Mouse (Mus musculus) hematopoietic stem cell, adult 5-6 weeks (primary cell): Measurements from ENCODE around the gene Otub1. TPM values are rescaled to one million over a fixed set of nuclear protein-coding genes. Genes with fewer than 3 reads are reported as not detected.

Experiments used
- ATAC-seq, 2 experiments: fragments of 125-278 bp in 1 of 2; replicated peaks in 1 of 2; 2 replicates each; pipeline ENCODE4 v1.8.0; 2016 to 2017; ENCODE audit warnings: inconsistent platforms in 2 of 2, mild to moderate bottlenecking in 2 of 2, moderate number of reproducible peaks in 2 of 2, low read depth in 1 of 2, moderate TSS enrichment in 1 of 2; ENCODE audit not compliant: low FRiP score in 2 of 2, poor library complexity in 2 of 2, severe bottlenecking in 2 of 2, insufficient read depth in 1 of 2, low TSS enrichment in 1 of 2
- total RNA-seq: library from RNA; stranded (forward); fragments of 172-1452, 232-1000 nt; gene quantifications from 2 replicates; pipeline ENCODE4 v1.2.3, GENCODE M21; 2017

The Otub1 gene
- total RNA-seq = 72.4 and 74.3 TPM in 2 replicates

- ATAC-seq = peak; percentile 96
Measured at GRCm38 (mm10) chr19:7205753-7206736, at the start of gene Otub1. TSS of gene Otub1 (minus strand) at chr19:7206316.

- no peak for ATAC-seq
Measured at GRCm38 (mm10) chr19:7246021-7246420, 39.9 kb upstream of the Otub1 start.

- ATAC-seq = peak; percentile 79 to 92
Measured at GRCm38 (mm10) chr19:7240782-7241690, 34.9 kb upstream of the Otub1 start, which contains the start of gene Naa40. TSS of gene Naa40 (minus strand) at chr19:7241183.

- ATAC-seq = no peak
Measured at GRCm38 (mm10) chr19:7240291-7240690, 34.2 kb upstream of the Otub1 start.

- no peak for ATAC-seq
Measured at GRCm38 (mm10) chr19:7239574-7239973, 33.5 kb upstream of the Otub1 start.

- no peak for ATAC-seq
Measured at GRCm38 (mm10) chr19:7236742-7237141, 30.6 kb upstream of the Otub1 start.

GRCm38 (mm10) chr19:7236011-7236410 is 29.9 kb upstream of the Otub1 start:
- ATAC-seq = no peak

GRCm38 (mm10) chr19:7235461-7235860 is 29.3 kb upstream of the Otub1 start:
- no peak for ATAC-seq

GRCm38 (mm10) chr19:7234537-7235221 is 28.6 kb upstream of the Otub1 start:
- ATAC-seq = peak; percentile 87 to 95

GRCm38 (mm10) chr19:7226511-7226914 is 20.4 kb upstream of the Otub1 start:
- peak; percentile 71 to 90 for ATAC-seq

- no peak for ATAC-seq
Measured at GRCm38 (mm10) chr19:7225096-7225690, 19.1 kb upstream of the Otub1 start.

- ATAC-seq = no peak
Measured at GRCm38 (mm10) chr19:7224253-7224652, 18.1 kb upstream of the Otub1 start.

- no peak for ATAC-seq
Measured at GRCm38 (mm10) chr19:7223488-7223887, 17.4 kb upstream of the Otub1 start.

- ATAC-seq = no peak
Measured at GRCm38 (mm10) chr19:7222196-7222595, 16.1 kb upstream of the Otub1 start.

GRCm38 (mm10) chr19:7218753-7219152 is 12.6 kb upstream of the Otub1 start:
- no peak for ATAC-seq

- ATAC-seq = peak in 1 of 2 experiments; percentile 23; a peak in 1 of 4 replicates
Measured at GRCm38 (mm10) chr19:7217926-7218267, 11.8 kb upstream of the Otub1 start.
